Mouse (Mus musculus) bone marrow, adult 2 months (tissue): ENCODE measurements around the gene Tmco1.

Experiments used
- CTCF ChIP-seq: fragments of 200-500 bp; IDR thresholded peaks from 2 replicates; pipeline ENCODE4 v1.5.1; 2011; ENCODE audit warnings: low read length, control low read depth; ENCODE audit not compliant: control insufficient read depth, insufficient read depth
- POLR2A ChIP-seq: fragments of 200-500 bp; IDR thresholded peaks from 2 replicates; pipeline ENCODE4 v1.6.1; 2011; ENCODE audit warnings: low read depth, mild to moderate bottlenecking, control low read depth, low read length, borderline replicate concordance; ENCODE audit not compliant: control insufficient read depth

DNA sequence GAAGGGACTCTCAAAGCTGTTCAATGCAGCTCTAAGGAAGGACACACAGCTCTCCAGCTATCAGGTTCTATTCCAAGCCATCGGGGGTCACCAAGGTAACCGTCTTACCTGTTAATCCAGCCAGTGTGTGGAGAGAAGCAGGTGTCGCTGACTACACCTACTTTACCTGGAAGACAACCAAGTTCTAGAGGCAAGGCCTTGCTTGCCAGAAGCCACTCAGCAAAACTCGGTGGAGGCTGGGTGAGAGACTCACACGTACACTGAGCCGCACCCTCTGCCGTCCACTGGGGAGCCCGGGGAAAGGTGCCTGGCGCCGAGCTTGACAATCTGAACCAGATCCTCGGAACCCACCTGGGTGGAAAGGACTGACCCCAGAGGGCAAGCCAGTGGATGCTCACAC is 46.4 kb upstream of the Tmco1 start:
- TF ChIP-seq POLR2A = no peak
- TF ChIP-seq CTCF = no peak
